Mouse (Mus musculus) heart, postnatal 0 days (tissue): Measurements from ENCODE around the gene Prdm12.

Source experiments
- CTCF ChIP-seq: IDR thresholded peaks from 2 replicates; pipeline ENCODE4 v1.5.1; 2016; ENCODE audit warnings: antibody characterized with exemption, control low read depth, low read depth
- EP300 ChIP-seq: IDR thresholded peaks from 2 replicates; pipeline ENCODE4 v1.6.1; 2016; ENCODE audit warnings: antibody characterized with exemption, low read depth

DNA sequence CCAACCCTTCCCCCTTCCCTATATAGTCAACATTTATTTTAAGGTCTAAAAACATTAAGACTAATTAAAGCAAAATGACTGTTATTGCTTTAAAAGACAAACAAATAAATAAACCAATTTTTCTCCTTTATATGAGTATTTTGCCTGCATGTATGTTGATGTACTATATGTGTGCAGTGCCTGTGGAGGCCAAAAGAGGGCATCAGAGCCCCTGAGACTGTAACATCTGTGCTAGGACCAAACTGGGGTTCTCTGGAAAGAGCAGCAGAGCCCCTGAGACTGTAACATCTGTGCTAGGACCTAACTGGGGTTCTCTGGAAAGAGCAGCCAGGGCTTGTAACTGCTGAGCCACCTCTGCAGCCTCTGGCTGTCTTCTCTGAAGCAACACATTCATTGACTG lies 58.4 kb downstream of the Prdm12 start:
- TF ChIP-seq CTCF = peak; percentile 34
- no peak for TF ChIP-seq EP300
